Mouse (Mus musculus): Measurements from ENCODE around the gene Tnfrsf19. TPM values are rescaled to one million over a fixed set of nuclear protein-coding genes. Genes with fewer than 3 reads are reported as not detected.
A peak's percentile ranks its signal among the peaks of the same experiment; 100 is the strongest.

Gene Tnfrsf19
- polyA plus RNA-seq, 1 experiment from 2014 or later: 4.4 TPM

DNA sequence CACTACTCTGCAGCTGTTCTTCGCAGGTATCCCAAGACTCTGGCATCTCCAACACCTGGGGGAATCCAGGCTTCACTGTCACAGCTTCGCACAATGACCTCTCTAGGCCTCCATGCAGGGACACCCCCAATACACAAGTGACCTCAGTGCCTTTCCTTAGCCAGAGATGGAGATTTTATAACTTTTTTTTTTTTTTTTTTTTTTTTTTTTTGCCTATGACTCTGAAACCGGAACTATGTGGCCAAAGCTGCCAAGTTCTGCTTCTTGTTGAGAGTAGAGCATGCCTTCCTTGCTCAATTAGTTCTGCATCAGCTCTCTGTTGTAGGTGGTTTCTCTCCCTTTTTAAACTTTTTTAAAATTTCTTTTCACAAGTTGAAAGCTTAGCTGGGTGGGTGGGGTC is 5.9 kb upstream of the Tnfrsf19 start:
- Histone ChIP-seq H3K9me3 (replicated peaks) (no peaks in the 10 kb centered on the region), H3K9ac (no peak overlapping the region), H3K4me1 (replicated peaks) (no peaks in the 10 kb centered on the region), H3K4me3 (replicated peaks) (no peak overlapping the region), H3K27ac (replicated peaks) (no peak overlapping the region), H3K36me3 (replicated peaks) (no peaks in the 10 kb centered on the region), H3K4me2 (no peak overlapping the region), H3K27me3 (peaks cover 41% of the 10 kb centered on the region)
- no peak for ATAC-seq (ENCODE audit: insufficient read depth)
- 48% methylated on average over 3 of the region's 3 CpGs for WGBS (ENCODE audit: insufficient replicate concordance)

DNA sequence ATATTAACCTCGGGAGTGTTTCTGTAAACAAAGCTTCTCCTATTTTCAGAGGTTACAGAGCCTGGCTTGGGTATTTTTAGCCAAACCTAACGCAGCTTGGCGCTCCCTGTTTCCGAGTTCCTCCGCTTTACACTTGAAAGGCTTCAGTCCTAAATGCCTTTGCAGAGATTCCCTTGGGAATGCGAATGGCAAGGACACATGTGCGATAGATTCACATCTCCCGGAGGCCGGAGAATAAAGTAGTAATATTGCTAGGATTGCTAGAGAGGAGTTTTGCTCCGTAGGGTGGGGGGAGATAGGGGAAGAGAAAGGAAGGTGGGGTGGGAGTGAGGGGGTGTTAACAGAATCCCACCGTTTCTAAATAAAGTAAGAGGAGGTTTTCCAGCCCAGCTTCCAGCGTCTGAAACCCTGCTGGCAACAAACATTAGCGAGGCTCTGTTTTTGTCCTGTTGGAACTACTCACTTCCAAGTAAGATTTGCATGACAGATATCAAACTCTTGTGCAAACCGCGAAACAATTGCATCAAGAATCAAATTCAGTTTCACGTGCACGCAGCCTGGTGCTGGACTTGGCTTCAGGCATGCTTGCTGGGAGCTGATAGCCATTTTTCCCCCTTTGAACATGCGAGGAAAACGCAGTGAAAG is 722 bp downstream of the Tnfrsf19 start:
- peaks cover 44% of the 10 kb centered on the region for H3K27me3 ChIP-seq
- peaks cover 6% of the 10 kb centered on the region; the same call in 1 of the 2 replicates for H3K4me1 ChIP-seq (replicated peaks)
- no peak for ATAC-seq (ENCODE audit: insufficient read depth)
- H3K4me3 ChIP-seq (replicated peaks): peak overlapping the region; percentile 46
- H3K36me3 ChIP-seq (replicated peaks): no peaks in the 10 kb centered on the region
- H3K4me2 ChIP-seq: peak overlapping the region; percentile 64
- WGBS (ENCODE audit: insufficient replicate concordance): 3% methylated on average over 19 of the region's 19 CpGs
- H3K27ac ChIP-seq (replicated peaks): no peak overlapping the region
- no peak overlapping the region for H3K9ac ChIP-seq
- no peaks in the 10 kb centered on the region for H3K9me3 ChIP-seq (replicated peaks)

DNA sequence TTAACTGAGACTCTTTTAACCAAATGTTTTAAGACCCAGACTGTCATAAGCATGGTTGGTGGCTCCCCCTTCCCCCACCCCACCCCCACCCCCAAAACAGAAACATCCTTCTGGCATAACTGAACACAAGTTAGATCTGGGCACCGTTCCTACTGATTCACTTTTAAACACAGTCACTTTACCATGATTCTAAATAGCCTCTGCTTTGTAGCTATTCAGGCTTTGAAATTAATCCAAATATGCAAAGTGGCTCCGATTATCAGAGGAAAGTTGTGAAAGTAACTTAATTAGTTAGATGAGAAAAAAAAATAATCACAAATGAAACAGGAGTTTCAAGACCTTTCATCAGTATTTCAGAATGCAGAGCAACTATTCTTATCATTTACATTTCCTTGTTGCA is 2.0 kb downstream of the Tnfrsf19 start:
- Histone ChIP-seq H3K27me3 (peaks cover 44% of the 10 kb centered on the region), H3K36me3 (replicated peaks) (no peaks in the 10 kb centered on the region), H3K4me1 (replicated peaks) (peaks cover 6% of the 10 kb centered on the region; the same call in 1 of the 2 replicates), H3K27ac (replicated peaks) (no peak overlapping the region), H3K4me3 (replicated peaks) (no peak overlapping the region), H3K9ac (no peak overlapping the region), H3K9me3 (replicated peaks) (no peaks in the 10 kb centered on the region), H3K4me2 (peak overlapping the region; percentile 27)
- WGBS (ENCODE audit: insufficient replicate concordance): 39% methylated on average over 2 of the region's 2 CpGs
- ATAC-seq (ENCODE audit: insufficient read depth): no peak

DNA sequence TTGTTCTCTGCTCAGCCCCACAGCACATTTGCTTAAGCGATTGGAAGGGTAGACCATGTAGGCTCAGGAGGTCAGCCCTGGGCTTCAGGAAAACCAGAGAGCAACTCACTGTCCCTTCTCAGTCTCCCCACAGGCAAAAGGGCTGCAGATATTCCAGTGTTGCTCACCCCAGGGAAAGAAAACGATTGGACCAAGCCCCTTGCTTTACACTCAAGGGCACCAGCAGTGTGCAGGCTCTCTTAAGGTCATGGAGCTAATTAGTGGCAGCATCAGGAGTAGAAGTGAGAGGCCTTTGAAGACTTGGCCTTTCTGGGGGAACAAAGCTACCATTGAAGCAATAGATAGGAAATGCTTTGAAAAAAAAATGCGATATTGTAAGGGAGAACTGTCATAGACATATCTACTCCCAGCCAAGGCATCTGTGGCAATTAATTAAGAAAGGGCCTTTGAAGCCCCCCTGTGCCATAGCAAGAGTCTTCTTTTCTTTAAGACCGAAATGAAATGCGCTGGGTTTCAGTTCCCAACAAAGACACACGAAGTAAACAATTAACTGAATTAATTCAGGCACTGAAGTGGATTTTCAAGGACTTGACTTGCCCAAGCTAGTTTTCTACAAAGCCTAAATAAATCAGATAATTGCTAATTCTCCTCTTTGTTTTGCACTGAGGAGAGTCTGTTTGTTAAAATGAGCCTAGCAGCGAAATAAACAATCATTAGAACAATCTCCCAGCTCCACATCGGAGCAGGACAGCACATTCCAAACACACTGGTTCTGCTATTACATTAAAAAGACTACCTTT is 2.6 kb downstream of the Tnfrsf19 start:
- Histone ChIP-seq H3K4me3 (replicated peaks) (no peak overlapping the region), H3K27ac (replicated peaks) (no peak overlapping the region)
- 32% methylated on average over 8 of the region's 8 CpGs for WGBS (ENCODE audit: insufficient replicate concordance)

DNA sequence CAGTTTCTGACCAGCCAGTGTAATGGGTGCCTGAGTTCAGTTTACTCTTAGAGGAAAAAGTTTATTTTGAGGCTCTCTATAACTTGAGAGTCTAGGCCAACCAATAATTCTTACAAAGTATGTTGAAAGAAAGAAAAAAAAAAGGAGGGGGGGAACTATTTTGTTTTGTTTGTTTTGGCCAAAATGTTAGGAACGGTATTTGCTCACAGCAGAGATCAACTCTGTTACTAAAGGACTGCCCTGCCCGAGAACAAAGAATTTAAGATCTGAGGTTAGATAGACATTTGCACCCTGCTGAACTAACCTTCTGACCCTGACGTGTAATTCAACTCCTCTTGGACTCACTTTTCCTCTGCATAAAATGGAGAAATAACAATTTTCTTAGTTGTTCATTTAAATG is 4.0 kb downstream of the Tnfrsf19 start:
- H3K4me3 ChIP-seq (replicated peaks): no peak overlapping the region
- no peaks in the 10 kb centered on the region for H3K9me3 ChIP-seq (replicated peaks)
- peaks cover 46% of the 10 kb centered on the region for H3K27me3 ChIP-seq
- H3K27ac ChIP-seq (replicated peaks): 0 out of 2 replicates have a peak overlapping the region, but pooled peaks have one; percentile 45
- no peaks in the 10 kb centered on the region for H3K36me3 ChIP-seq (replicated peaks)
- H3K4me2 ChIP-seq: no peak overlapping the region
- WGBS (ENCODE audit: insufficient replicate concordance): 33% methylated on average over 3 of the region's 3 CpGs
- H3K4me1 ChIP-seq (replicated peaks): peaks cover 10% of the 10 kb centered on the region
- no peak overlapping the region for H3K9ac ChIP-seq
- ATAC-seq (ENCODE audit: insufficient read depth): no peak

More for the DNA sequence above, 2.6 kb downstream of the Tnfrsf19 start:
- Histone ChIP-seq H3K4me1 (replicated peaks) (peaks cover 6% of the 10 kb centered on the region; the same call in 1 of the 2 replicates), H3K4me2 (peak overlapping the region; percentile 27), H3K27me3 (peaks cover 44% of the 10 kb centered on the region), H3K9me3 (replicated peaks) (no peaks in the 10 kb centered on the region), H3K36me3 (replicated peaks) (no peaks in the 10 kb centered on the region), H3K9ac (no peak overlapping the region)
- ATAC-seq (ENCODE audit: insufficient read depth): no peak

DNA sequence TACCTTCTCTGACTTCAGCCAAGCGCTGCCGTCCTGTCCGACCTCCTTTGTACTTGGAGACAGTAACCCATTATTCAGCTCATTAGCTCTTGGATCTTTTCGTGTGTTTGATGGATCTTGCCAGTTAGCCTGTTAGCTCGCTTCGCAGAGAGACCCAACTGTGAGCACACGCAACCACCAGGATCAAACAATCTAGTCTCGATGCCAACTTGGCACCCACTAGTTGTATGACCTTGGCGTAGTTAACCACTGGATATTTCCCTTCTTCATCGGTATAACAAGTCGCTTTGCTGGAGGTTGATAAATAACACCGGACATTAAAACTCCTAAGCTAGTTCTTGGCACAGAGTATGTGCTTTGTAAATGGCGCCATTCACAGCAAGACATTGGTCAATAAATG is 6.1 kb downstream of the Tnfrsf19 start:
- WGBS (ENCODE audit: insufficient replicate concordance): 73% methylated on average over 13 of the region's 13 CpGs
- H3K4me3 ChIP-seq (replicated peaks): no peak overlapping the region
- no peaks in the 10 kb centered on the region for H3K36me3 ChIP-seq (replicated peaks)
- no peak overlapping the region for H3K9ac ChIP-seq
- H3K27ac ChIP-seq (replicated peaks): no peak overlapping the region
- ATAC-seq (ENCODE audit: insufficient read depth): no peak
- H3K4me2 ChIP-seq: no peak overlapping the region
- H3K4me1 ChIP-seq (replicated peaks): peaks cover 4% of the 10 kb centered on the region; the same call in 1 of the 2 replicates
- no peaks in the 10 kb centered on the region for H3K9me3 ChIP-seq (replicated peaks)
- H3K27me3 ChIP-seq: peaks cover 30% of the 10 kb centered on the region

DNA sequence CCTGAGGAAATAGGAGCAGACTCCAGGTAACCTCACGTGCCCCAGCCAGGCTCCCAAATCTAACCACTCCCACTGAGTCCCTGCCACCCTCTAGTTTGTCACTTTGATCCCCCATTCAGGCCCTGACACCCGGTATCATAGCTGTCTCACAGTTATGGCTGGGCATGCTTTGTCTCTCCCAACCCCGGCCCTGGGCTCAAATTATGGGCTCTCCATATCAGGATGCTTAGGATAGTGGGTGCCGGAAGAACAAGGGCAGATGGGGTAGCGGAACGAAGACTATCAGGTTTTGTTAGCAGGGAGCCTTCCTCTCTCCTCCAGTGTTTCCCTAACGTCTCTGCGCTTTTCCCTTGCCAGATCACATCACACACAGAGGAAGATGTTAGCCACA is 8.2 kb downstream of the Tnfrsf19 start:
- Histone ChIP-seq H3K9me3 (replicated peaks) (no peaks in the 10 kb centered on the region), H3K4me3 (replicated peaks) (peak overlapping the region; percentile 51; the same call in 1 of the 2 replicates), H3K4me1 (replicated peaks) (peaks cover 4% of the 10 kb centered on the region; the same call in 1 of the 2 replicates), H3K27ac (replicated peaks) (no peak overlapping the region), H3K4me2 (peak overlapping the region; percentile 68), H3K9ac (no peak overlapping the region), H3K27me3 (peaks cover 18% of the 10 kb centered on the region), H3K36me3 (replicated peaks) (no peaks in the 10 kb centered on the region)
- 40% methylated on average over 8 of the region's 8 CpGs for WGBS (ENCODE audit: insufficient replicate concordance)
- no peak; the same call in 1 of the 2 replicates for ATAC-seq (ENCODE audit: insufficient read depth)

DNA sequence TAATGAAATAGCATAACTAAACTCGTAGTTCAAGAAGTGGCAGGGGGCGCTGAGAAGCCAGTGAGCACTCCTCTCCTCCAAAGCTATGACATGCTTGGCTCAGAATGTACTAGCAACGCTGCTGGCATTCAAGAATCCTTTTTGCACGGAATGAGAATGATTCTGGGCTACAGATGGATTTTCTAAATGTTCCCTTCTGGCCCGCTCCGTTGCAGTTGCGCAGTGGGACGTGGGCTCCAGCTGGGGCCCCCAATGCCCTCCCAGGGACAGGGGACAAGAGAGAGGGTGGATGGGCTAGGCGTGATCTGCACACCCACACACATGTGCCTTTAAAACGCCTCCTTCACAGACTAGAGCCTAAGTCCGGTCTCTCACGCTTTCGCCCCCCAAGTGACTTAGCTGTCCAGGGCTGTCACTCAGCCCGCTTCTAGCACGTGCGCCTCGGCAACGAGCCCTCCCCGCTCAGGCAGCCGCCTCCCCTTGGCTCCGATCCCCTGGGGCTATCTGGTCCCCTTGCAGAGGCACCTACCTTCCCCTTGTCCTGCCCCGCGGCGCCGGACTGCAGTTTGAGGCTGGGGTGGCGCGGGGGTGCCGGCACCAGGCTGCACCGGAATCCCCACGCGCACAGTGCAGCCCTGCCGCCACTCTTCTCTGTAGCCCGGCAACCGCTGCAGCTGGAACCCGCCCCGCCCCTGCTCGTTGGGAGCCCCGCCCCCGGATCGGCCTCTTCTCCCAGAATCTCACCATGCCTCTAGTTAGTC is 8.8 kb downstream of the Tnfrsf19 start:
- Histone ChIP-seq H3K36me3 (replicated peaks) (no peaks in the 10 kb centered on the region), H3K4me3 (replicated peaks) (peak overlapping the region; percentile 51), H3K9me3 (replicated peaks) (no peaks in the 10 kb centered on the region), H3K27ac (replicated peaks) (no peak overlapping the region), H3K9ac (no peak overlapping the region), H3K27me3 (peaks cover 18% of the 10 kb centered on the region), H3K4me1 (replicated peaks) (peaks cover 4% of the 10 kb centered on the region; the same call in 1 of the 2 replicates), H3K4me2 (peak overlapping the region; percentile 68)
- ATAC-seq (ENCODE audit: insufficient read depth): peak; percentile 70
- WGBS (ENCODE audit: insufficient replicate concordance): 1% methylated on average over 40 of the region's 40 CpGs

DNA sequence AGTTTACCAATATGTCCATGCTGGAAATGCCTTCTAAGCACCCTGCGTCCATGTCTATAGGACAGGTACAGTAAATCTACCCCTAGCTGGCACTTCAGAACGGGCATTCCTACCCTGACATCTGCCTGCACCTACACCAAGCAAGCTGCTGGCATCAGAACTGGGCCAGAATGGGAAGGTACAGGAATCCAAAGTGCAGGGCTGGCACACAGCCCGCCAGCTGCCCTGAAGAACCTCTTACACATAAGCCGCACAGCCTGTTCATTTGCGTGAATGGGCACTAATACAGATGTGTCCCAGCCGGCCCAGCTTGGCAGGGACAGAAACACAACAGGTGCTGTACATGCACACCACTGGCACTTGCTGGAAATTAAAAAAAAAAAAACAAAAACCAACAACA is 15.9 kb downstream of the Tnfrsf19 start:
- H3K27me3 ChIP-seq: no peaks in the 10 kb centered on the region
- H3K27ac ChIP-seq (replicated peaks): no peak overlapping the region
- H3K9ac ChIP-seq: no peak overlapping the region
- H3K4me3 ChIP-seq (replicated peaks): no peak overlapping the region
- H3K36me3 ChIP-seq (replicated peaks): no peaks in the 10 kb centered on the region
- 70% methylated on average over 6 of the region's 6 CpGs for whole genome bisulfite sequencing (ENCODE audit: insufficient replicate concordance)
- H3K4me2 ChIP-seq: no peak overlapping the region
- no peaks in the 10 kb centered on the region for H3K4me1 ChIP-seq (replicated peaks)
- no peak for ATAC-seq (ENCODE audit: insufficient read depth)
- H3K9me3 ChIP-seq (replicated peaks): no peaks in the 10 kb centered on the region

DNA sequence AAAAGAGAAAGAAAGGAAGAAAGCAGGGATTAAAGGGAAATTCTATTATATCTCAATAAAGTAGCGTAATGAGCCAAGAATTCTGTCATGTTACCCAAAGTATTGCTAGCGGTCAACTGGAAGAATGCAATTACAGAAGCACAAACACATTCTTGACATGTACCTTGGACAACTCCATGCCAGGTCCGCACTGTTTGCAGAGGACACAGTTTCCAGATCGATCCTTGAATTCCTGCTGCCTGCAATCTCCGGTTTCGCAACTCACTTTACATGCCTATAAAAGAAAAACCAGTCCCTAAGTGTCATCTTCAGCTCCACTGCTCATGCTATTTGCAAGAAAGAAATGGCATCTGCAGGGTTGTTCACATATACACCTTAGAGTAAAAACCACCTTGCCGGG is 22.3 kb downstream of the Tnfrsf19 start:
- no peaks in the 10 kb centered on the region for H3K9me3 ChIP-seq (replicated peaks)
- no peak for ATAC-seq (ENCODE audit: insufficient read depth)

DNA sequence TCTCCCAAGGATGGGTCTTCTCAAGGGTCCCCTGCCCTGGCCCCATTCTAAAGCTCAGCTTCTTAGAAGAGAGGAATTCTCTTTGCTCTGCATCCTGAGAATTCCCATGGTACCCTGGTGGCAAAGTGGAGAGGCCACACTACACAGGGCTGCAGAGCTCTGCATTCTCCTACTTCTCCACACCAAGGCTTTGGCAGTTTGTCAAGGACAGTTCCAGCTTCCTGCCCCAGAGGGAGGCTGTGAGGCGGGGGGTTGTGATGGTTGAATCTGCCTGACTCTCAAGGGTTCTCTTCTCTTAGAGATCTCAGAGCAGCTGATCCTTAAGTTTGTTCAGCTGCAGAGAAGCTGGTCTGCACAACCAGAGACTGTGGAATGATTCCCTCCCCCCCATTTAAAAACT is 23.9 kb downstream of the Tnfrsf19 start:
- Histone ChIP-seq H3K27me3 (no peaks in the 10 kb centered on the region), H3K4me2 (no peak overlapping the region), H3K36me3 (replicated peaks) (no peaks in the 10 kb centered on the region), H3K4me3 (replicated peaks) (no peak overlapping the region), H3K4me1 (replicated peaks) (peaks cover 3% of the 10 kb centered on the region; the same call in 1 of the 2 replicates), H3K9ac (no peak overlapping the region), H3K27ac (replicated peaks) (no peak overlapping the region), H3K9me3 (replicated peaks) (no peaks in the 10 kb centered on the region)
- ATAC-seq (ENCODE audit: insufficient read depth): no peak
- WGBS (ENCODE audit: insufficient replicate concordance): 46% methylated on average over 1 of the region's 1 CpGs

More for the DNA sequence above, 22.3 kb downstream of the Tnfrsf19 start:
- no peak overlapping the region for H3K4me2 ChIP-seq
- no peak overlapping the region for H3K4me3 ChIP-seq (replicated peaks)
- H3K9ac ChIP-seq: no peak overlapping the region
- H3K27ac ChIP-seq (replicated peaks): no peak overlapping the region
- no peaks in the 10 kb centered on the region for H3K36me3 ChIP-seq (replicated peaks)
- no peaks in the 10 kb centered on the region for H3K27me3 ChIP-seq
- 70% methylated on average over 7 of the region's 7 CpGs for WGBS (ENCODE audit: insufficient replicate concordance)
- peaks cover 3% of the 10 kb centered on the region; the same call in 1 of the 2 replicates for H3K4me1 ChIP-seq (replicated peaks)
